In the genomic region with DNA sequence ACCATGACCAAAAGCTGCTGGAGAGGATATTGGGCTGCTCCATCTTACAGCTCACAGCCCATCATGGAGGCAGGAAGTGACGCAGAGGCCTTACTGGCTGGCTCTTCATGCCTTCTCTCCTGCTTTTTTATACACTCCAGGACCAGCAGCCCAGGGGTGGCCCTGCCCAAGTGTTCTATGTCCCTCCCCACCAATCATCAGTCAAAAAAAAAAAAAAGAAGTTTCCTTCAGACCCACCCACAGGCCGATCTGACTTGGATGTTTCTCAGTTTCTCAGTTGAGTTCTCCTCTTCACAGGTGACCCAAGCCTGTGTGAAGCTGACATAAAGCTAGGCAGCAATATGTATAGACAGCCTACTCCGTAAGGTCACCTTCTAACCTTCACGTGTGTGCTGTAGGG, we compare ENCODE assay signal across 24 mouse cellular contexts. TPM values are rescaled to one million over a fixed set of nuclear protein-coding genes. Genes with fewer than 3 reads are reported as not detected.
DNase-seq lines count a peak whose midpoint lies in the region; ATAC-seq and TF ChIP-seq lines count a peak whose summit lies in the region.
"Had no signal": no experiment of that assay in that cellular context is flagged by ENCODE, and none has a peak within 500 bp of the region (broad histone marks: within the 10 kb centered on the region; RNA-seq: fewer than 3 reads in every experiment).

No protein-coding gene starts in this region.

- DNase-seq in midbrain, embryonic 11.5 days (ENCODE audit: low spot score, missing footprints), result peak; percentile 26
- DNase-seq in A20 (ENCODE audit: low read depth, low spot score) (peak; percentile 59), CH12.LX (ENCODE audit: extremely low read depth) (peak; percentile 64)
- no peak for DNase-seq in thymus, postnatal 25 days
- DNase-seq: adrenal gland, adult 2 months; adrenal gland, adult 8-10 months; adrenal gland, postnatal 10 days; adrenal gland, postnatal 14 days; adrenal gland, postnatal 25 days; adrenal gland, postnatal 36 days; B cell, adult 2 months; cerebellum, adult 11 months; cerebellum, adult 11-12 months; cerebellum, adult 18-20 months; cerebellum, adult 2 months; cerebellum, adult 8-10 months had no signal

- peak; percentile 41 for TF ChIP-seq POLR2A in CH12.LX (IDR thresholded peaks at IDR 0.05; ENCODE audit: low read depth, low read length)

- H3K4me2 ChIP-seq in midbrain, embryonic 11.5 days, result no peak overlapping the region
- no peak overlapping the region for H3K4me2 ChIP-seq in midbrain, embryonic 13.5 days (replicated peaks)
- no peak overlapping the region for H3K4me2 ChIP-seq in CH12.LX (ENCODE audit: insufficient read depth, low read depth, poor library complexity, severe bottlenecking)

- no peak overlapping the region for H3K27ac ChIP-seq in midbrain, embryonic 11.5 days (ENCODE audit: low read depth, low read length)
- no peak overlapping the region for H3K27ac ChIP-seq in midbrain, embryonic 13.5 days
- H3K27ac ChIP-seq in CH12.LX (ENCODE audit: insufficient read depth, low read depth), result peak overlapping the region; percentile 75

- TF ChIP-seq EP300 in CH12.LX (IDR thresholded peaks at IDR 0.05; ENCODE audit: low read length), result peak; percentile 38

- ATAC-seq in midbrain, embryonic 11.5 days (ENCODE audit: low FRiP score), result no peak
- ATAC-seq in midbrain, embryonic 13.5 days, result no peak
- ATAC-seq in monocyte, adult 5-6 weeks (replicated peaks; ENCODE audit: insufficient number of reproducible peaks, low FRiP score, low TSS enrichment, poor library complexity, severe bottlenecking), result no peak
- ATAC-seq: activated CD4-positive, CD25-positive, alpha-beta regulatory T cell, adult 4 months; CD4-positive, CD25-positive, alpha-beta regulatory T cell, adult 4 months; Patski had no signal

- H3K4me3 ChIP-seq in midbrain, embryonic 11.5 days (ENCODE audit: low read depth, low read length), result no peak overlapping the region
- no peak overlapping the region for H3K4me3 ChIP-seq in midbrain, embryonic 13.5 days (replicated peaks)
- H3K4me3 ChIP-seq in CH12.LX (replicated peaks in 1 of 3; ENCODE audit: low read depth in 2 of 3, low read length in 2 of 3, poor library complexity in 1 of 3), result no peak overlapping the region

- dilution Hi-C loops in CH12.LX (cut with MboI; ENCODE audit: extremely low pct_ligation_motif_present, extremely low pct_unique_long_range_greater_than_20kb, low sequenced_read_pairs), result no loop called here

- H3K79me2 ChIP-seq in CH12.LX (replicated peaks; ENCODE audit: control insufficient read depth, extremely low read depth, insufficient read depth, poor library complexity, severe bottlenecking), result no peaks in the 10 kb centered on the region

- H3K36me3 ChIP-seq in midbrain, embryonic 11.5 days (ENCODE audit: control insufficient read depth, insufficient read depth, low read length), result no peaks in the 10 kb centered on the region
- H3K36me3 ChIP-seq in midbrain, embryonic 13.5 days, result no peaks in the 10 kb centered on the region
- H3K36me3 ChIP-seq in CH12.LX (replicated peaks in 1 of 2; ENCODE audit: control insufficient read depth in 1 of 2, insufficient read depth in 1 of 2, low read length in 1 of 2), result no peaks in the 10 kb centered on the region
- H3K36me3 ChIP-seq: G1E had no signal

- no peak for TF ChIP-seq RAD21 in CH12.LX (IDR thresholded peaks at IDR 0.05; ENCODE audit: low read depth, low read length)

- WGBS in midbrain, embryonic 11.5 days, result 91% methylated on average over 4 of the region's 4 CpGs
- WGBS in midbrain, embryonic 13.5 days, result 95% methylated on average over 4 of the region's 4 CpGs

- no peak overlapping the region for H3K9ac ChIP-seq in midbrain, embryonic 11.5 days (ENCODE audit: low read length)
- no peak overlapping the region for H3K9ac ChIP-seq in midbrain, embryonic 13.5 days (replicated peaks)
- H3K9ac ChIP-seq in CH12.LX (ENCODE audit: insufficient read depth, low read depth), result no peak overlapping the region

- H3K4me1 ChIP-seq in midbrain, embryonic 11.5 days (ENCODE audit: control insufficient read depth, insufficient read depth, low read length), result no peaks in the 10 kb centered on the region
- peaks cover 7% of the 10 kb centered on the region; the same call in 1 of the 2 replicates for H3K4me1 ChIP-seq in midbrain, embryonic 13.5 days (replicated peaks)
- H3K4me1 ChIP-seq in CH12.LX (ENCODE audit: control insufficient read depth in 1 of 2, insufficient read depth in 2 of 2), result peaks cover 19 to 91% of the 10 kb centered on the region in 2 experiments

- H3K9me3 ChIP-seq in midbrain, embryonic 11.5 days (ENCODE audit: control insufficient read depth, low read length), result no peaks in the 10 kb centered on the region
- no peaks in the 10 kb centered on the region for H3K9me3 ChIP-seq in midbrain, embryonic 13.5 days
- H3K9me3 ChIP-seq in CH12.LX (replicated peaks; ENCODE audit: low read length), result no peaks in the 10 kb centered on the region

- H3K27me3 ChIP-seq in midbrain, embryonic 11.5 days (ENCODE audit: control insufficient read depth, insufficient read depth, low read length), result no peaks in the 10 kb centered on the region
- no peaks in the 10 kb centered on the region for H3K27me3 ChIP-seq in midbrain, embryonic 13.5 days
- no peaks in the 10 kb centered on the region for H3K27me3 ChIP-seq in CH12.LX (replicated peaks)
- H3K27me3 ChIP-seq: Patski had no signal

- in situ Hi-C loops in CH12.LX (cut with MboI; ENCODE audit: low pct_ligation_motif_present, low pct_unique_long_range_greater_than_20kb, low sequenced_read_pairs), result no loop called here

- no peak for TF ChIP-seq CTCF in CH12.LX (conservative IDR thresholded peaks at IDR 0.05 in 1 of 2, IDR thresholded peaks at IDR 0.05 in 1 of 2; ENCODE audit: low read depth in 2 of 2, low read length in 2 of 2)

TF ChIP-seq in CH12.LX, 34 proteins besides CTCF, POLR2A, EP300 and RAD21 (continues in another document):
- TF ChIP-seq SIN3A (IDR thresholded peaks at IDR 0.05; ENCODE audit: low read length), result peak; percentile 50; the same call in 1 of the 2 replicates
- TF ChIP-seq SMC3 (IDR thresholded peaks at IDR 0.05; ENCODE audit: low read depth, low read length), result no peak
- no peak for TF ChIP-seq MAX (IDR thresholded peaks at IDR 0.05; ENCODE audit: low read length)
- TF ChIP-seq MXI1 (IDR thresholded peaks at IDR 0.05; ENCODE audit: low read depth, low read length), result 0 out of 2 replicates have a peak, but pooled peaks have one; percentile 32
- TF ChIP-seq ZNF384 (IDR thresholded peaks at IDR 0.05; ENCODE audit: low read depth, low read length), result peak; percentile 92
- peak; percentile 10; the same call in 1 of the 2 replicates for TF ChIP-seq TCF12 (IDR thresholded peaks at IDR 0.05; ENCODE audit: low read depth, low read length)
- TF ChIP-seq USF2 (conservative IDR thresholded peaks at IDR 0.05; ENCODE audit: low read depth, low read length), result no peak
- no peak for TF ChIP-seq USF1 (IDR thresholded peaks at IDR 0.05; ENCODE audit: low read depth, low read length)
- TF ChIP-seq MYC (IDR thresholded peaks at IDR 0.05; ENCODE audit: low read depth, low read length), result no peak
- TF ChIP-seq NELFE (IDR thresholded peaks at IDR 0.05; ENCODE audit: low read depth, low read length), result 0 out of 2 replicates have a peak, but pooled peaks have one; percentile 17
- TF ChIP-seq NRF1 (IDR thresholded peaks at IDR 0.05; ENCODE audit: low read depth, low read length), result no peak
- peak; percentile 49; the same call in 1 of the 2 replicates for TF ChIP-seq TBP (conservative IDR thresholded peaks at IDR 0.05; ENCODE audit: low read depth, low read length)
- no peak for TF ChIP-seq UBTF (IDR thresholded peaks at IDR 0.05; ENCODE audit: low read depth, low read length)
- TF ChIP-seq JUND (conservative IDR thresholded peaks at IDR 0.05; ENCODE audit: low read depth, low read length), result no peak
- no peak for TF ChIP-seq CHD2 (IDR thresholded peaks at IDR 0.05; ENCODE audit: low read length)
- no peak for TF ChIP-seq GABPA (IDR thresholded peaks at IDR 0.05; ENCODE audit: insufficient replicate concordance, low read depth, low read length)
- TF ChIP-seq MAFK (IDR thresholded peaks at IDR 0.05; ENCODE audit: insufficient replicate concordance, low read length), result no peak
- TF ChIP-seq KAT2A (IDR thresholded peaks at IDR 0.05; ENCODE audit: insufficient replicate concordance, low read length), result no peak
- no peak for TF ChIP-seq ZKSCAN1 (IDR thresholded peaks at IDR 0.05; ENCODE audit: borderline replicate concordance, low read depth, low read length)
- no peak for TF ChIP-seq MAZ (IDR thresholded peaks at IDR 0.05; ENCODE audit: low read depth, low read length)
- no peak for TF ChIP-seq POLR2AphosphoS2 (IDR thresholded peaks at IDR 0.05; ENCODE audit: low read depth, low read length)
- TF ChIP-seq HCFC1 (IDR thresholded peaks at IDR 0.05; ENCODE audit: low read depth, low read length), result peak; percentile 11; the same call in 1 of the 2 replicates
- TF ChIP-seq MEF2A (IDR thresholded peaks at IDR 0.05; ENCODE audit: borderline replicate concordance, low read depth, low read length), result no peak
- no peak for TF ChIP-seq E2F4 (IDR thresholded peaks at IDR 0.05; ENCODE audit: insufficient replicate concordance, low read depth, low read length)
- TF ChIP-seq IRF4 (IDR thresholded peaks at IDR 0.05; ENCODE audit: low read depth, low read length), result peak; percentile 42; the same call in 1 of the 2 replicates
- TF ChIP-seq ZMIZ1 (IDR thresholded peaks at IDR 0.05; ENCODE audit: low read depth, low read length), result no peak
- TF ChIP-seq ZC3H11A (IDR thresholded peaks at IDR 0.05; ENCODE audit: low read depth, low read length), result no peak
- TF ChIP-seq CHD1 (IDR thresholded peaks at IDR 0.05; ENCODE audit: low read depth, low read length), result no peak; the same call in 1 of the 2 replicates
- peak; percentile 12; the same call in 1 of the 2 replicates for TF ChIP-seq ETS1 (conservative IDR thresholded peaks at IDR 0.05; ENCODE audit: low read depth, low read length)
- no peak for TF ChIP-seq PAX5 (IDR thresholded peaks at IDR 0.05; ENCODE audit: low read length)
- TF ChIP-seq JUN (IDR thresholded peaks at IDR 0.05; ENCODE audit: insufficient read depth, low read depth, low read length), result no peak
- TF ChIP-seq RCOR1 (conservative IDR thresholded peaks at IDR 0.05; ENCODE audit: low read depth, low read length), result no peak
- 0 out of 2 replicates have a peak, but pooled peaks have one; percentile 40 for TF ChIP-seq ELF1 (IDR thresholded peaks at IDR 0.05; ENCODE audit: low read depth, low read length)

RNA-seq across cellular contexts. Expression of gene Tcerg1l, which starts 19.0 kb away (rescaled TPM):
- polyA plus RNA-seq in midbrain, embryonic 11.5 days (2014; fragmentation: Nextera tagmentation; extraction: Ambion mirVana), result 3.4 and 3.5 TPM in 2 replicates
- polyA plus RNA-seq in midbrain, embryonic 13.5 days (2015; fragmentation: Nextera tagmentation; extraction: Ambion mirVana), result 9.6 and 11.4 TPM in 2 replicates
- total RNA-seq in CH12.LX (2012; rRNA removed) (0.13 and 0.25 TPM in 2 replicates), CH12.LX (2014; rRNA removed) (0.31 and 0.40 TPM in 2 replicates)
- polyA plus RNA-seq in CH12.LX (2012; ENCODE audit: insufficient read length, low read depth), result 0.74 and 0.81 TPM in 2 replicates
- total RNA-seq in monocyte, adult 5-6 weeks (2017), result not detected in 3 replicates
- total RNA-seq: MEL had no signal
- polyA plus RNA-seq: activated CD4-positive, CD25-positive, alpha-beta regulatory T cell, adult 4 months; C2C12; CD4-positive, CD25-positive, alpha-beta regulatory T cell, adult 4 months; G1E had no signal
